Mouse (Mus musculus) liver, postnatal 0 days (tissue): ENCODE measurements around the gene Slc37a4.

Experiments
- CTCF ChIP-seq: sonication (generic); IDR thresholded peaks from 2 replicates; pipeline ENCODE4 v1.5.1; 2016; ENCODE audit warnings: antibody characterized with exemption, low read depth
- EP300 ChIP-seq: IDR thresholded peaks from 2 replicates; pipeline ENCODE4 v1.6.1; 2016; ENCODE audit warnings: antibody characterized with exemption, low read depth, mild to moderate bottlenecking

- TF ChIP-seq CTCF (no peak), EP300 (no peak)
These were observed 35.3 kb upstream of the Slc37a4 start, which contains the start of gene Vps11 for GRCm38 (mm10) chr9:44361190-44361917.
